Comparison of ENCODE assay signal across 25 mouse cellular contexts in the genomic region with DNA sequence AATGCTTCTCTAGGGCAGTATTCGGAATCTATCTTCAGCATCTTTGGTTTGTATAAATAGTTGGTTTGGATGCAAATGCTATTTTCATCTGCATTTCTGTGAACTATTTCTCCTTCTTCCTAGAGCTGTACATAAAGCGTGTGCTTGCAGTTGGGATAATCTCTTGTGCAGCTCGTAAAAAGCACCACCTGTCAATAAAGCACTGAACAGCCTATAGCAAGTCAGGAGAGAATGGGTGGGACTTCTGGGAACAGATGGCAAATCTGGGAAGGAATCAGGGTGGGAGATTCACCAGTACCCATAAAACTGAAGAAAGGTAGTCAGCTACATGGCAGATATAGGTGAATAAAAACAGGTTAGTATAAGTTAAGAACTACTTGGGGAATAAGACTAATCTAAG.
DNase-seq lines count a peak whose midpoint lies in the region; ATAC-seq and TF ChIP-seq lines count a peak whose summit lies in the region.
"Had no signal": no experiment of that assay in that cellular context is flagged by ENCODE, and none has a peak within 500 bp of the region (broad histone marks: within the 10 kb centered on the region; RNA-seq: fewer than 3 reads in every experiment).

No protein-coding gene starts in this region.

- H3K4me1 ChIP-seq in forebrain, embryonic 14.5 days (ENCODE audit: control insufficient read depth, insufficient read depth, low read length): no peaks in the 10 kb centered on the region
- no peaks in the 10 kb centered on the region for H3K4me1 ChIP-seq in forebrain, embryonic 11.5 days (replicated peaks; ENCODE audit: control insufficient read depth, insufficient read depth, low read length)
- H3K4me1 ChIP-seq: embryonic facial prominence, embryonic 15.5 days; forebrain, embryonic 12.5 days; heart, embryonic 10.5 days; heart, embryonic 13.5 days had no signal

- H3K27me3 ChIP-seq in forebrain, embryonic 14.5 days (replicated peaks; ENCODE audit: control insufficient read depth, insufficient read depth, low read length): no peaks in the 10 kb centered on the region
- no peaks in the 10 kb centered on the region for H3K27me3 ChIP-seq in forebrain, embryonic 11.5 days (ENCODE audit: control insufficient read depth, insufficient read depth, low read length)
- H3K27me3 ChIP-seq: embryonic facial prominence, embryonic 15.5 days; forebrain, embryonic 12.5 days had no signal

- DNase-seq in cerebellum, postnatal 10 days: peak; percentile 17 to 23
- no peak for DNase-seq in cerebellum, adult 18-20 months
- peak; percentile 33 for DNase-seq in forebrain, embryonic 14.5 days (ENCODE audit: low spot score)
- DNase-seq in forebrain, embryonic 11.5 days (ENCODE audit: low spot score): no peak
- DNase-seq in brain, embryonic 14.5 days (ENCODE audit: low read depth): peak; percentile 46
- peak; percentile 3 for DNase-seq in retina, postnatal 7 days (ENCODE audit: low read depth, low spot score)
- DNase-seq in right cerebral cortex, postnatal 4 days: no peak
- DNase-seq: adrenal gland, adult 8-10 months; adrenal gland, postnatal 25 days; cerebellum, adult 2 months; cerebellum, adult 9-11 months; cerebellum, postnatal 36 days; embryo, embryonic 11 days; gastrocnemius, postnatal 10 days; gastrocnemius, postnatal 36 days; heart, adult 2 months; heart, postnatal 14 days; heart, postnatal 4 days had no signal

- no peak overlapping the region for H3K27ac ChIP-seq in forebrain, embryonic 14.5 days (ENCODE audit: low read depth, low read length)
- no peak overlapping the region for H3K27ac ChIP-seq in forebrain, embryonic 11.5 days (ENCODE audit: low read depth, low read length)
- H3K27ac ChIP-seq: embryonic facial prominence, embryonic 15.5 days; forebrain, embryonic 12.5 days; heart, adult 2 months; heart, embryonic 10.5 days; heart, embryonic 13.5 days; hindbrain, embryonic 14.5 days had no signal

- TF ChIP-seq CTCF in brain, embryonic 14.5 days (IDR thresholded peaks at IDR 0.05; ENCODE audit: borderline replicate concordance, extremely low read depth, insufficient read depth, insufficient read length): no peak

- H3K4me2 ChIP-seq in forebrain, embryonic 14.5 days (ENCODE audit: low read length): no peak overlapping the region
- no peak overlapping the region for H3K4me2 ChIP-seq in forebrain, embryonic 11.5 days (ENCODE audit: low read depth, low read length, severe bottlenecking)
- H3K4me2 ChIP-seq: embryonic facial prominence, embryonic 15.5 days; forebrain, embryonic 12.5 days; heart, embryonic 13.5 days; hindbrain, embryonic 14.5 days had no signal

- no peaks in the 10 kb centered on the region for H3K36me3 ChIP-seq in forebrain, embryonic 14.5 days (ENCODE audit: control insufficient read depth, insufficient read depth, low read length)
- H3K36me3 ChIP-seq in forebrain, embryonic 11.5 days (ENCODE audit: control insufficient read depth, insufficient read depth, low read length): no peaks in the 10 kb centered on the region
- H3K36me3 ChIP-seq: embryonic facial prominence, embryonic 15.5 days; forebrain, embryonic 12.5 days; heart, embryonic 10.5 days; heart, embryonic 13.5 days had no signal

- 49% methylated on average over 3 of the region's 3 CpGs for WGBS in forebrain, embryonic 14.5 days
- WGBS in forebrain, embryonic 11.5 days: 59% methylated on average over 3 of the region's 3 CpGs

- ATAC-seq in forebrain, embryonic 14.5 days: no peak
- ATAC-seq in forebrain, embryonic 11.5 days (replicated peaks; ENCODE audit: low FRiP score): no peak
- ATAC-seq: activated CD4-positive, CD25-positive, alpha-beta regulatory T cell, adult 4 months; intestine, postnatal 0 days had no signal

- no peak overlapping the region for H3K4me3 ChIP-seq in forebrain, embryonic 14.5 days (ENCODE audit: low read depth, low read length)
- H3K4me3 ChIP-seq in forebrain, embryonic 11.5 days (ENCODE audit: low read depth, low read length): no peak overlapping the region
- H3K4me3 ChIP-seq: embryonic facial prominence, embryonic 15.5 days; forebrain, embryonic 12.5 days; heart, adult 2 months; heart, embryonic 10.5 days; heart, embryonic 13.5 days had no signal

- TF ChIP-seq POLR2A in brain, embryonic 14.5 days (IDR thresholded peaks at IDR 0.05; ENCODE audit: borderline replicate concordance, extremely low read depth, insufficient read depth, insufficient read length, poor library complexity, severe bottlenecking): no peak

- no peaks in the 10 kb centered on the region for H3K9me3 ChIP-seq in forebrain, embryonic 14.5 days (replicated peaks; ENCODE audit: control insufficient read depth, low read length)
- H3K9me3 ChIP-seq in forebrain, embryonic 11.5 days (ENCODE audit: control insufficient read depth, low read length): no peaks in the 10 kb centered on the region
- H3K9me3 ChIP-seq: embryonic facial prominence, embryonic 15.5 days; forebrain, embryonic 12.5 days; heart, embryonic 10.5 days; heart, embryonic 13.5 days had no signal

- no peak overlapping the region for H3K9ac ChIP-seq in forebrain, embryonic 14.5 days (ENCODE audit: low read length)
- H3K9ac ChIP-seq in forebrain, embryonic 11.5 days (ENCODE audit: low read length): no peak overlapping the region
- H3K9ac ChIP-seq: embryonic facial prominence, embryonic 15.5 days; forebrain, embryonic 12.5 days; heart, embryonic 13.5 days; hindbrain, embryonic 14.5 days had no signal

Comparison
In these comparisons a context has a peak if more than half of its experiments do, and no peak if none do; other contexts are left out.
1. DNase-seq: peak in cerebellum, postnatal 10 days (2 of 2), forebrain, embryonic 14.5 days (single experiment), brain, embryonic 14.5 days (single experiment) and retina, postnatal 7 days (single experiment); none in cerebellum, adult 18-20 months (0 of 2), forebrain, embryonic 11.5 days (single experiment) and right cerebral cortex, postnatal 4 days (single experiment).